Mouse (Mus musculus) lung, postnatal 0 days (tissue): ENCODE data around the gene Slco1a1.

Experiments used
- CTCF ChIP-seq: IDR thresholded peaks from 2 replicates; pipeline ENCODE4 v1.5.1; 2016; ENCODE audit warnings: antibody characterized with exemption, mild to moderate bottlenecking
- EP300 ChIP-seq: IDR thresholded peaks from 2 replicates; pipeline ENCODE4 v1.6.1; 2016; ENCODE audit warnings: antibody characterized with exemption, mild to moderate bottlenecking, control low read depth

DNA sequence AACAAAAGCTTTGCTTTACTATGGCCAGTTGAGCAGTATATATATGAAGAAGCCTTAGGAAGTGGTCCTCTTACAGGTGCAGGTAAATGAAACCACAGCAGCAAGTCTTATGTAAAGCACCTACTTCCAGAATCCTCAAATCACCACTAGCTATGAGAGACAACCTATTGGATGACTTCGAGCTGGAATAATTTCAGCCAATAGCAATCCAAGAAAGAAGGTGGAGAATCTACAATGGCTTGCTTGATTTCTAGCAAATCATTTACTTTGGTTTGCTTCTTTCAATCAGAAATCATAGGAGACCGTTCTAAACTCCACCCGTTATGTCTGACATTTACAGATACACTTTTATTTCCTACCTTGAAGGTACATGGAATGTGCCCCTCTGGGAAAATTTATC lies 15.1 kb upstream of the Slco1a1 start:
- TF ChIP-seq CTCF = no peak
- no peak for TF ChIP-seq EP300
